Mouse (Mus musculus): Measurements from ENCODE around the gene Agpat1. TPM values are rescaled to one million over a fixed set of nuclear protein-coding genes. Genes with fewer than 3 reads are reported as not detected.
A peak's percentile ranks its signal among the peaks of the same experiment; 100 is the strongest.

The Agpat1 gene
- total RNA-seq, 2 experiments from 2014 or later, result 59.3 to 62.4 TPM

GRCm38 (mm10) chr17:34606186-34607039 is 2.4 kb downstream of the Agpat1 start:
- peak; percentile 42 for DNase-seq

GRCm38 (mm10) chr17:34607997-34608396 is 3.9 kb downstream of the Agpat1 start:
- no peak for DNase-seq

- no peak for DNase-seq
Observed at GRCm38 (mm10) chr17:34611050-34611449, 7.0 kb downstream of the Agpat1 start.

- no peak for DNase-seq
Observed at GRCm38 (mm10) chr17:34613054-34613645, 9.1 kb downstream of the Agpat1 start.

- no peak for DNase-seq
Observed at GRCm38 (mm10) chr17:34613830-34614229, 9.8 kb downstream of the Agpat1 start.

GRCm38 (mm10) chr17:34615871-34616270 is 11.8 kb downstream of the Agpat1 start, which contains the start of gene Egfl8:
Gene Egfl8, minus strand, starts transcription at chr17:34615971.
- no peak for DNase-seq

GRCm38 (mm10) chr17:34618999-34619398 is 14.9 kb downstream of the Agpat1 start:
- peak; percentile 74 for DNase-seq

- no peak for DNase-seq
Observed at GRCm38 (mm10) chr17:34621006-34621405, 16.9 kb downstream of the Agpat1 start.

GRCm38 (mm10) chr17:34623161-34623560 is 19.1 kb downstream of the Agpat1 start:
- no peak for DNase-seq

- no peak for DNase-seq
Observed at GRCm38 (mm10) chr17:34624981-34625380, 20.9 kb downstream of the Agpat1 start.

- no peak for DNase-seq
Observed at GRCm38 (mm10) chr17:34626062-34626772, 22.2 kb downstream of the Agpat1 start.

- DNase-seq, result peak; percentile 47
Observed at GRCm38 (mm10) chr17:34626773-34627092, 22.7 kb downstream of the Agpat1 start.

- DNase-seq, result peak; percentile 90
Observed at GRCm38 (mm10) chr17:34627093-34627942, 23.3 kb downstream of the Agpat1 start.

- peak; percentile 62 for DNase-seq
Observed at GRCm38 (mm10) chr17:34627943-34628643, 24.0 kb downstream of the Agpat1 start, which contains the start of gene Ppt2. Gene Ppt2, minus strand, starts transcription at chr17:34628510.

GRCm38 (mm10) chr17:34628644-34628967 is 24.5 kb downstream of the Agpat1 start:
- DNase-seq, result no peak

- DNase-seq, result no peak
Observed at GRCm38 (mm10) chr17:34629221-34629751, 25.2 kb downstream of the Agpat1 start, which contains the start of gene Prrt1. Gene Prrt1, plus strand, starts transcription at chr17:34629533.

- no peak for DNase-seq
Observed at GRCm38 (mm10) chr17:34629796-34630603, 25.9 kb downstream of the Agpat1 start.

GRCm38 (mm10) chr17:34630761-34631301 is 26.8 kb downstream of the Agpat1 start:
- DNase-seq, result no peak

- no peak for DNase-seq
Observed at GRCm38 (mm10) chr17:34631647-34632046, 27.6 kb downstream of the Agpat1 start.

GRCm38 (mm10) chr17:34632261-34632691 is 28.2 kb downstream of the Agpat1 start:
- DNase-seq, result peak; percentile 74

All from heart, postnatal 4 days (tissue).